Mouse (Mus musculus) lung, postnatal 0 days (tissue): ENCODE measurements around the gene Kpna6. TPM values are rescaled to one million over a fixed set of nuclear protein-coding genes. Genes with fewer than 3 reads are reported as not detected.

ENCODE experiments used
- ATAC-seq: fragments of 200-750 bp; cut with Nextera tagmentation; 2 replicates; pipeline ENCODE4 v1.8.0; 2017; ENCODE audit warnings: moderate library complexity
- DNase-seq: peaks from one replicate; pipeline ENCODE4 v3.0.0-alpha.2; 2016; ENCODE audit warnings: low spot score
- H3K27ac ChIP-seq: fragments of 300-500 bp; sonication (generic); 2 replicates; pipeline ENCODE4 v1.5.1; 2014; ENCODE audit warnings: antibody characterized with exemption, mild to moderate bottlenecking, low read length, mixed read lengths
- H3K27me3 ChIP-seq: fragments of 300-500 bp; sonication (generic); replicated peaks from 2 replicates; pipeline ENCODE4 v1.6.1; 2014; ENCODE audit warnings: low read length, mixed read lengths; ENCODE audit not compliant: insufficient read depth
- H3K36me3 ChIP-seq: fragments of 300-500 bp; sonication (generic); 2 replicates; pipeline ENCODE4 v1.6.1; 2014; ENCODE audit warnings: low read length, mixed read lengths; ENCODE audit not compliant: insufficient read depth
- H3K4me1 ChIP-seq: fragments of 300-500 bp; sonication (generic); 2 replicates; pipeline ENCODE4 v1.6.1; 2014; ENCODE audit warnings: antibody characterized with exemption, low read depth, low read length, mixed read lengths; ENCODE audit not compliant: insufficient read depth
- H3K4me2 ChIP-seq: fragments of 300-500 bp; sonication (generic); replicated peaks from 2 replicates; pipeline ENCODE4 v1.6.1; 2014; ENCODE audit warnings: low read depth, mild to moderate bottlenecking, low read length, moderate library complexity, mixed read lengths
- H3K4me3 ChIP-seq: fragments of 300-500 bp; sonication (generic); 2 replicates; pipeline ENCODE4 v1.5.1; 2014; ENCODE audit warnings: low read depth, low read length
- H3K9ac ChIP-seq: fragments of 300-500 bp; sonication (generic); replicated peaks from 2 replicates; pipeline ENCODE4 v1.6.1; 2014; ENCODE audit warnings: low read depth, mild to moderate bottlenecking
- H3K9me3 ChIP-seq: fragments of 300-500 bp; sonication (generic); 2 replicates; pipeline ENCODE4 v1.6.1; 2016; ENCODE audit warnings: low read length, mixed read lengths
- CTCF ChIP-seq: IDR thresholded peaks from 2 replicates; pipeline ENCODE4 v1.5.1; 2016; ENCODE audit warnings: antibody characterized with exemption, mild to moderate bottlenecking
- EP300 ChIP-seq: IDR thresholded peaks from 2 replicates; pipeline ENCODE4 v1.6.1; 2016; ENCODE audit warnings: antibody characterized with exemption, mild to moderate bottlenecking, control low read depth
- WGBS: fragments of 180-500 bp; shearing (Covaris S2); extraction: QIAGEN DNeasy Blood & Tissue Kit; methylation state at CpG from one replicate; pipeline ENCODE4 v1.1.7; 2014; 5-methylcytosine and 5-hydroxymethylcytosine counted together
- polyA plus RNA-seq: library from polyadenylated mRNA; unstranded; fragments of >200 nt; fragmentation: Nextera tagmentation; extraction: Ambion mirVana; gene quantifications from 2 replicates; pipeline ENCODE4 v1.2.1, GENCODE M21; 2015

Kpna6 gene
- polyA plus RNA-seq, 1 experiment from 2014 or later: 6.6 TPM

GRCm38 (mm10) chr4:129661584-129661983 is 11.0 kb downstream of the Kpna6 start:
- DNase-seq: no peak
- ATAC-seq: no peak
- H3K4me2 ChIP-seq: no peak overlapping the region
- WGBS: 89% methylated on average over 3 of the region's 3 CpGs
- H3K9ac ChIP-seq: no peak overlapping the region
- H3K9me3 ChIP-seq: no peaks in the 10 kb centered on the region
- no peaks in the 10 kb centered on the region for H3K27me3 ChIP-seq
- no peak overlapping the region for H3K4me3 ChIP-seq
- H3K4me1 ChIP-seq: no peaks in the 10 kb centered on the region
- H3K27ac ChIP-seq: no peak overlapping the region
- no peak for TF ChIP-seq CTCF
- no peak for TF ChIP-seq EP300
- H3K36me3 ChIP-seq: peaks cover 20% of the 10 kb centered on the region; the same call in 1 of the 2 replicates

GRCm38 (mm10) chr4:129654770-129655169 is 17.8 kb downstream of the Kpna6 start:
- no peaks in the 10 kb centered on the region for H3K9me3 ChIP-seq
- no peak overlapping the region for H3K4me3 ChIP-seq
- DNase-seq: no peak
- WGBS: 93% methylated on average over 14 of the region's 14 CpGs
- no peak overlapping the region for H3K9ac ChIP-seq
- ATAC-seq: no peak
- H3K4me2 ChIP-seq: no peak overlapping the region
- H3K36me3 ChIP-seq: peaks cover 62% of the 10 kb centered on the region
- no peaks in the 10 kb centered on the region for H3K4me1 ChIP-seq
- no peaks in the 10 kb centered on the region for H3K27me3 ChIP-seq
- H3K27ac ChIP-seq: no peak overlapping the region
- no peak for TF ChIP-seq EP300
- TF ChIP-seq CTCF: no peak

- no peak for ATAC-seq
- WGBS: 93% methylated on average over 8 of the region's 8 CpGs
- H3K27ac ChIP-seq: no peak overlapping the region
- no peaks in the 10 kb centered on the region for H3K4me1 ChIP-seq
- no peak overlapping the region for H3K9ac ChIP-seq
- no peak overlapping the region for H3K4me3 ChIP-seq
- H3K27me3 ChIP-seq: no peaks in the 10 kb centered on the region
- H3K36me3 ChIP-seq: peaks cover 76% of the 10 kb centered on the region
- no peak for TF ChIP-seq CTCF
- TF ChIP-seq EP300: no peak
- no peaks in the 10 kb centered on the region for H3K9me3 ChIP-seq
- DNase-seq: no peak
- H3K4me2 ChIP-seq: no peak overlapping the region
These were observed 22.2 kb downstream of the Kpna6 start for GRCm38 (mm10) chr4:129650359-129650758.

GRCm38 (mm10) chr4:129648656-129649055 is 23.9 kb downstream of the Kpna6 start:
- H3K36me3 ChIP-seq: peaks cover 63% of the 10 kb centered on the region
- 76% methylated on average over 1 of the region's 1 CpGs for WGBS
- no peaks in the 10 kb centered on the region for H3K27me3 ChIP-seq
- H3K4me3 ChIP-seq: no peak overlapping the region
- ATAC-seq: no peak
- no peak for TF ChIP-seq EP300
- TF ChIP-seq CTCF: no peak
- H3K9ac ChIP-seq: no peak overlapping the region
- no peak for DNase-seq
- H3K27ac ChIP-seq: no peak overlapping the region
- H3K4me1 ChIP-seq: no peaks in the 10 kb centered on the region
- no peaks in the 10 kb centered on the region for H3K9me3 ChIP-seq
- H3K4me2 ChIP-seq: no peak overlapping the region

- H3K4me2 ChIP-seq: no peak overlapping the region
- no peaks in the 10 kb centered on the region for H3K27me3 ChIP-seq
- TF ChIP-seq CTCF: no peak
- TF ChIP-seq EP300: no peak
- no peak for ATAC-seq
- no peak for DNase-seq
- H3K36me3 ChIP-seq: peaks cover 40% of the 10 kb centered on the region
- H3K4me1 ChIP-seq: no peaks in the 10 kb centered on the region
- WGBS: 88% methylated on average over 6 of the region's 6 CpGs
- H3K27ac ChIP-seq: no peak overlapping the region
- no peak overlapping the region for H3K4me3 ChIP-seq
- no peaks in the 10 kb centered on the region for H3K9me3 ChIP-seq
- no peak overlapping the region for H3K9ac ChIP-seq
These were observed 27.4 kb downstream of the Kpna6 start for GRCm38 (mm10) chr4:129645204-129645603.

- no peak overlapping the region for H3K4me2 ChIP-seq
- H3K36me3 ChIP-seq: peaks cover 9% of the 10 kb centered on the region; the same call in 1 of the 2 replicates
- H3K27me3 ChIP-seq: no peaks in the 10 kb centered on the region
- DNase-seq (peak; percentile 62), ATAC-seq (no peak)
- TF ChIP-seq EP300: no peak
- no peak for TF ChIP-seq CTCF
- no peak overlapping the region for H3K4me3 ChIP-seq
- H3K9me3 ChIP-seq: no peaks in the 10 kb centered on the region
- no peak overlapping the region for H3K9ac ChIP-seq
- H3K27ac ChIP-seq: no peak overlapping the region; the same call in 1 of the 2 replicates
- H3K4me1 ChIP-seq: peaks cover 16% of the 10 kb centered on the region
- WGBS: 38% methylated on average over 5 of the region's 5 CpGs
These were observed 30.8 kb downstream of the Kpna6 start for GRCm38 (mm10) chr4:129641756-129642155.
